Mouse (Mus musculus) liver, adult 10 weeks (tissue): ENCODE results near the gene Ccdc34. TPM values are rescaled to one million over a fixed set of nuclear protein-coding genes. Genes with fewer than 3 reads are reported as not detected.

ENCODE experiments used
- polyA plus RNA-seq: library from polyadenylated mRNA; stranded (reverse); fragments of 350-450 nt; fragmentation: Illumina TruSeq; extraction: RNeasy Lipid Tissue Mini Kit (QIAGEN cat#74804); gene quantifications from one replicate; pipeline ENCODE4 v1.2.3, GENCODE M21; 2014; ENCODE audit warnings: low read depth, low replicate concordance

Ccdc34 gene
- 2.7 TPM for polyA plus RNA-seq

GRCm38 (mm10) chr2:110017616-110018505 lies at the start of gene Ccdc34:
TSS of gene Ccdc34 (plus strand) at chr2:110017817.

Other genes with a start within 250 kb of the Ccdc34 start
- gene Lin7c, start 127.0 kb upstream of the Ccdc34 start, polyA plus RNA-seq: 59.1 TPM
- gene Lgr4, start 100.2 kb upstream of the Ccdc34 start, polyA plus RNA-seq: 42.9 TPM